Mouse (Mus musculus) neural tube, embryonic 11.5 days (tissue): ENCODE results near the gene Tshz2. TPM values are rescaled to one million over a fixed set of nuclear protein-coding genes. Genes with fewer than 3 reads are reported as not detected.
A peak's percentile ranks its signal among the peaks of the same experiment; 100 is the strongest.

Experiments
- ATAC-seq: fragments of 200-750 bp; cut with Nextera tagmentation; 2 replicates; pipeline ENCODE4 v1.8.0; 2017; ENCODE audit warnings: moderate number of reproducible peaks, mild to moderate bottlenecking, moderate TSS enrichment, moderate library complexity; ENCODE audit not compliant: insufficient read depth, low FRiP score, low TSS enrichment
- DNase-seq: peaks from one replicate; pipeline ENCODE4 v3.0.0-alpha.2; 2015; ENCODE audit warnings: low spot score
- H3K27ac ChIP-seq: fragments of 300-500 bp; sonication (generic); 2 replicates; pipeline ENCODE4 v1.5.1; 2014; ENCODE audit warnings: low read depth, mild to moderate bottlenecking, low read length
- H3K27me3 ChIP-seq: fragments of 300-500 bp; sonication (generic); 2 replicates; pipeline ENCODE4 v1.6.1; 2014; ENCODE audit warnings: mild to moderate bottlenecking, low read length, mixed read lengths; ENCODE audit not compliant: control insufficient read depth, insufficient read depth
- H3K36me3 ChIP-seq: fragments of 300-500 bp; sonication (generic); 2 replicates; pipeline ENCODE4 v1.6.1; 2014; ENCODE audit warnings: mild to moderate bottlenecking, low read length, moderate library complexity, mixed read lengths; ENCODE audit not compliant: control insufficient read depth, insufficient read depth
- H3K4me1 ChIP-seq: fragments of 300-500 bp; sonication (generic); 2 replicates; pipeline ENCODE4 v1.6.1; 2014; ENCODE audit warnings: low read length, mixed read lengths; ENCODE audit not compliant: control insufficient read depth, insufficient read depth
- H3K4me2 ChIP-seq: fragments of 300-500 bp; sonication (generic); 2 replicates; pipeline ENCODE4 v1.6.1; 2014; ENCODE audit warnings: low read depth, mild to moderate bottlenecking, moderate library complexity
- H3K4me3 ChIP-seq: fragments of 300-500 bp; sonication (generic); 2 replicates; pipeline ENCODE4 v1.5.1; 2014; ENCODE audit warnings: low read depth, low read length
- H3K9ac ChIP-seq: fragments of 300-500 bp; sonication (generic); 2 replicates; pipeline ENCODE4 v1.6.1; 2014; ENCODE audit warnings: mild to moderate bottlenecking, low read length
- H3K9me3 ChIP-seq: fragments of 300-500 bp; sonication (generic); 2 replicates; pipeline ENCODE4 v1.6.1; 2016; ENCODE audit warnings: low read length; ENCODE audit not compliant: control insufficient read depth
- WGBS: fragments of 180-500 bp; shearing (Covaris S2); extraction: QIAGEN DNeasy Blood & Tissue Kit; methylation state at CpG from one replicate; pipeline ENCODE4 v1.1.7; 2014; 5-methylcytosine and 5-hydroxymethylcytosine counted together
- polyA plus RNA-seq: library from polyadenylated mRNA; unstranded; fragments of >200 nt; fragmentation: Nextera tagmentation; extraction: Ambion mirVana; gene quantifications from 2 replicates; pipeline ENCODE4 v1.2.1, GENCODE M21; 2014

Gene Tshz2
- polyA plus RNA-seq, 1 experiment from 2014 or later: 9.1 TPM

- DNase-seq (no peak), ATAC-seq (no peak)
- no peaks in the 10 kb centered on the region for H3K36me3 ChIP-seq
- WGBS: 50% methylated on average over 7 of the region's 7 CpGs
- no peak overlapping the region for H3K27ac ChIP-seq
- no peak overlapping the region for H3K9ac ChIP-seq
- H3K4me1 ChIP-seq: no peaks in the 10 kb centered on the region
- H3K4me2 ChIP-seq: no peak overlapping the region
- no peaks in the 10 kb centered on the region for H3K27me3 ChIP-seq
- H3K4me3 ChIP-seq: no peak overlapping the region
- H3K9me3 ChIP-seq: no peaks in the 10 kb centered on the region
These were observed 21.3 kb upstream of the Tshz2 start for GRCm38 (mm10) chr2:169611557-169611956.

- H3K4me1 ChIP-seq: no peaks in the 10 kb centered on the region
- H3K4me3 ChIP-seq: no peak overlapping the region
- DNase-seq (no peak), ATAC-seq (no peak)
- no peaks in the 10 kb centered on the region for H3K9me3 ChIP-seq
- no peaks in the 10 kb centered on the region for H3K27me3 ChIP-seq
- WGBS: 55% methylated on average over 4 of the region's 4 CpGs
- H3K36me3 ChIP-seq: no peaks in the 10 kb centered on the region
- no peak overlapping the region for H3K4me2 ChIP-seq
- H3K27ac ChIP-seq: no peak overlapping the region
- no peak overlapping the region for H3K9ac ChIP-seq
These were observed 18.1 kb upstream of the Tshz2 start for GRCm38 (mm10) chr2:169614683-169615082.

GRCm38 (mm10) chr2:169615998-169616397, 16.8 kb upstream of the Tshz2 start:
- Histone ChIP-seq H3K27me3 (no peaks in the 10 kb centered on the region), H3K4me3 (no peak overlapping the region), H3K36me3 (no peaks in the 10 kb centered on the region), H3K9me3 (no peaks in the 10 kb centered on the region), H3K27ac (no peak overlapping the region), H3K4me1 (peaks cover 1% of the 10 kb centered on the region; the same call in 1 of the 2 replicates), H3K4me2 (no peak overlapping the region), H3K9ac (no peak overlapping the region)
- ATAC-seq (no peak), DNase-seq (no peak)
- 87% methylated on average over 6 of the region's 6 CpGs for WGBS

GRCm38 (mm10) chr2:169621201-169621710, 11.6 kb upstream of the Tshz2 start:
- peak; percentile 73 for ATAC-seq
- Histone ChIP-seq H3K9ac (peak overlapping the region; percentile 36), H3K4me3 (no peak overlapping the region), H3K27me3 (no peaks in the 10 kb centered on the region), H3K4me1 (peaks cover 7% of the 10 kb centered on the region; the same call in 1 of the 2 replicates), H3K36me3 (no peaks in the 10 kb centered on the region), H3K27ac (peak overlapping the region; percentile 47), H3K4me2 (peak overlapping the region; percentile 34), H3K9me3 (no peaks in the 10 kb centered on the region)
- 4% methylated on average over 15 of the region's 15 CpGs for WGBS
- peak; percentile 65 for DNase-seq

- Histone ChIP-seq H3K4me2 (no peak overlapping the region), H3K4me3 (no peak overlapping the region), H3K27ac (no peak overlapping the region), H3K9me3 (no peaks in the 10 kb centered on the region), H3K4me1 (peaks cover 13% of the 10 kb centered on the region; the same call in 1 of the 2 replicates), H3K9ac (no peak overlapping the region), H3K36me3 (no peaks in the 10 kb centered on the region), H3K27me3 (no peaks in the 10 kb centered on the region)
- ATAC-seq: no peak
- DNase-seq: no peak
- WGBS: 58% methylated on average over 3 of the region's 3 CpGs
These were observed 2.7 kb upstream of the Tshz2 start for GRCm38 (mm10) chr2:169630070-169630469.

- Histone ChIP-seq H3K27ac (peak overlapping the region; percentile 73), H3K9ac (peak overlapping the region; percentile 89), H3K9me3 (no peaks in the 10 kb centered on the region), H3K27me3 (no peaks in the 10 kb centered on the region), H3K4me3 (peak overlapping the region; percentile 81), H3K36me3 (no peaks in the 10 kb centered on the region), H3K4me1 (peaks cover 15% of the 10 kb centered on the region; the same call in 1 of the 2 replicates), H3K4me2 (peak overlapping the region; percentile 96)
- DNase-seq: peak; percentile 54
- peak; percentile 41 for ATAC-seq
- under 1% methylated on average over 37 of the region's 38 CpGs for WGBS
These were observed 877 bp downstream of the Tshz2 start for GRCm38 (mm10) chr2:169633491-169634289.

- ATAC-seq (no peak), DNase-seq (no peak)
- Histone ChIP-seq H3K36me3 (no peaks in the 10 kb centered on the region), H3K4me2 (peak overlapping the region; percentile 96), H3K9ac (peak overlapping the region; percentile 89), H3K9me3 (no peaks in the 10 kb centered on the region), H3K4me3 (peak overlapping the region; percentile 81), H3K27ac (no peak overlapping the region; the same call in 1 of the 2 replicates), H3K4me1 (peaks cover 15% of the 10 kb centered on the region; the same call in 1 of the 2 replicates), H3K27me3 (no peaks in the 10 kb centered on the region)
- 27% methylated on average over 17 of the region's 17 CpGs for WGBS
These were observed 2.0 kb downstream of the Tshz2 start for GRCm38 (mm10) chr2:169634619-169635382.

GRCm38 (mm10) chr2:169635428-169635827, 2.6 kb downstream of the Tshz2 start:
- Histone ChIP-seq H3K9ac (peak overlapping the region; percentile 30; the same call in 1 of the 2 replicates), H3K27ac (no peak overlapping the region)

More at GRCm38 (mm10) chr2:169635428-169635827, 2.6 kb downstream of the Tshz2 start:
- Histone ChIP-seq H3K36me3 (no peaks in the 10 kb centered on the region), H3K4me3 (peak overlapping the region; percentile 81), H3K9me3 (no peaks in the 10 kb centered on the region), H3K27me3 (no peaks in the 10 kb centered on the region), H3K4me2 (peak overlapping the region; percentile 96), H3K4me1 (peaks cover 15% of the 10 kb centered on the region; the same call in 1 of the 2 replicates)
- ATAC-seq (no peak), DNase-seq (no peak)
- 37% methylated on average over 7 of the region's 7 CpGs for WGBS
